Mouse (Mus musculus): Measurements from ENCODE around the gene Reep1. TPM values are rescaled to one million over a fixed set of nuclear protein-coding genes. Genes with fewer than 3 reads are reported as not detected.

Gene Reep1
- polyA plus RNA-seq (2014; fragmentation: Illumina TruSeq; extraction: RNeasy Lipid Tissue Mini Kit (QIAGEN cat#74804); ENCODE audit: low read depth, low replicate concordance), result 0.28 TPM

GRCm38 (mm10) chr6:71707511-71708501 lies at the start of gene Reep1:
Gene Reep1, plus strand, starts transcription at chr6:71707561.

DNA sequence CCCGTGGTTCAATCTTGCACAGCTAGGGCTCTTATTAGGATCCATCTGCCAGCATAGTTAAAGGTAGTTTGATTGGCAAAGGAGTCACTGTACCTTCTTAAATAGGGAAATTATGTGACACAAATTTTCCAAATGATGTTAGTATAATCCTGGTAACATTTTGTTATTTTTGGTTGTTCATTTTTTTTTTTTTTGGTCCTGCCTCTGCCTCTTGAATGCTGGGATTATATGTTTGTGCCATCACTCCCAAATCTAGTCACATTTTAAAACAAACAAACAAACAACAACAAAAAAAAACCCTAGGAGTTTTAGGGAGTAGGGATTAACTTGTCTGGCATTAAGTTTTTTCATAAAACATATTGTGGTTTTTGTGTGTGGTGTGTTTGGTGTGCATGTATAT lies 119.5 kb downstream of the Reep1 start, which contains the start of gene Mrpl35:
Gene Mrpl35, minus strand, starts transcription at position 101 of the 400 bp plus-strand sequence.

DNA sequence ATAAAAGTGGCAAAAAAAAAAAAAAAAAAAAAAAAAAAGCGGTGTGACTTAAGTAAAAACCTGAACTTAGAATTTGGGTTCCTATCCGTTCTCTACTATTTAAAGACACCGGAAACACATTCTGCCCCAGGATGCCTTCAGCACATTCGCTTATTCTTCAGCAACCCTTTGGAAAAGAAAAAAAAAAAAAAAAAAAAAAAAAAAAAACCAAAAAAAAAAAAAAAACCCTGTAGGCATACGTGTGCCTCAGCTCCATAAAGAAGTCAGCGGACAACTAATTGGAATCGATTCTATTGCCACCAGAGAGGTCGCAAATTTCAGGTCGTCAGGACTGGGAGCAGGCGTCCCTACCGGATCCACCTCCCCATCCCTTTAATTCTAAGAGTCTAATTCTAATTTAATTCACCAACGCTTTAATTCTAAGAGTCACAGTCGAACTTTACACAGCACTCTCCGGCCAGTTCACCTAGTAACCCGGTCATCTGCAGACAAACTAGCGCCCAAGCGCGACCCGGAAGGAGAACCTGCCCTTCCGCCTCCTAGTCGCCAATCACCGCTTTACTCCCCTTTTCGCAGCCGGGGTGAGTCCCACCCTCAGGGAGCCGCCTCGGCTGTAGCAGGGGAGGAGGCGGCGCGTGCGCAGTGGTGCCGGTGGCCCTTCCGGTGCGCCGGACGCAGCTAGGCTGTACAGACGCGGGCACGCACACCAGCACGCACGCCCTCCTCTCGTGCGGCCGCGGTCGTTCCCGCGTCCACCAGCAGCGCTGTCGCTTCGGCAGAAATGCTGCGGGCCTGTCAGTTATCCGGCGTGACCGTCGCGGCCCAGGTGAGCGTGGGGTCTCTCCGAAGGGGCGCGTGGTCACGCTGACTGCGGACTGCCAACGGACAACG lies 123.6 kb downstream of the Reep1 start, which contains the start of gene Immt:
Gene Immt, plus strand, starts transcription at position 642 of the 891 bp plus-strand sequence.

Other genes with a start within 250 kb of the Reep1 start
- gene Rnf103, start 213.7 kb upstream of the Reep1 start, polyA plus RNA-seq (2014; fragmentation: Illumina TruSeq; extraction: RNeasy Lipid Tissue Mini Kit (QIAGEN cat#74804); ENCODE audit: low read depth, low replicate concordance), result 101 TPM
- gene Chmp3, start 163.8 kb upstream of the Reep1 start, polyA plus RNA-seq (2014; fragmentation: Illumina TruSeq; extraction: RNeasy Lipid Tissue Mini Kit (QIAGEN cat#74804); ENCODE audit: low read depth, low replicate concordance), result 160 TPM
- 41.2 TPM for gene Kdm3a, start 74.6 kb upstream of the Reep1 start, polyA plus RNA-seq (2014; fragmentation: Illumina TruSeq; extraction: RNeasy Lipid Tissue Mini Kit (QIAGEN cat#74804); ENCODE audit: low read depth, low replicate concordance)
- 43.7 TPM for gene Mrpl35, start 119.4 kb downstream of the Reep1 start, polyA plus RNA-seq (2014; fragmentation: Illumina TruSeq; extraction: RNeasy Lipid Tissue Mini Kit (QIAGEN cat#74804); ENCODE audit: low read depth, low replicate concordance)
- 446 TPM for gene Immt, start 123.8 kb downstream of the Reep1 start, polyA plus RNA-seq (2014; fragmentation: Illumina TruSeq; extraction: RNeasy Lipid Tissue Mini Kit (QIAGEN cat#74804); ENCODE audit: low read depth, low replicate concordance)
- 194 TPM for gene Ptcd3, start 201.2 kb downstream of the Reep1 start, polyA plus RNA-seq (2014; fragmentation: Illumina TruSeq; extraction: RNeasy Lipid Tissue Mini Kit (QIAGEN cat#74804); ENCODE audit: low read depth, low replicate concordance)
- 9.5 TPM for gene Polr1a, start 201.5 kb downstream of the Reep1 start, polyA plus RNA-seq (2014; fragmentation: Illumina TruSeq; extraction: RNeasy Lipid Tissue Mini Kit (QIAGEN cat#74804); ENCODE audit: low read depth, low replicate concordance)